Mouse (Mus musculus): ENCODE measurements around the gene Slc4a8.

Slc4a8 gene

GRCm38 (mm10) chr15:100830682-100831081 lies 69.1 kb downstream of the Slc4a8 start:
- no peak for DNase-seq (ENCODE audit: low spot score in 2 of 2)

GRCm38 (mm10) chr15:100832144-100832543 lies 70.6 kb downstream of the Slc4a8 start:
- no peak for DNase-seq (ENCODE audit: low spot score in 2 of 2)

- no peak for DNase-seq (ENCODE audit: low spot score in 2 of 2)
These were observed 71.2 kb downstream of the Slc4a8 start for GRCm38 (mm10) chr15:100832784-100833183.

- DNase-seq (ENCODE audit: low spot score in 2 of 2) = no peak
These were observed 75.2 kb downstream of the Slc4a8 start for GRCm38 (mm10) chr15:100836729-100837128.

GRCm38 (mm10) chr15:100838607-100839207 lies 77.2 kb downstream of the Slc4a8 start:
- DNase-seq (ENCODE audit: low spot score in 2 of 2) = peak in 1 of 2 experiments; percentile 59

- DNase-seq (ENCODE audit: low spot score in 2 of 2) = no peak
These were observed 82.8 kb downstream of the Slc4a8 start for GRCm38 (mm10) chr15:100844336-100844735.

GRCm38 (mm10) chr15:100845049-100845879 lies 83.7 kb downstream of the Slc4a8 start:
- no peak for DNase-seq (ENCODE audit: low spot score in 2 of 2)

GRCm38 (mm10) chr15:100847193-100847592 lies 85.6 kb downstream of the Slc4a8 start:
- no peak for DNase-seq (ENCODE audit: low spot score in 2 of 2)

- no peak for DNase-seq (ENCODE audit: low spot score in 2 of 2)
These were observed 96.0 kb downstream of the Slc4a8 start for GRCm38 (mm10) chr15:100857586-100857985.

GRCm38 (mm10) chr15:100860856-100861255 lies 99.3 kb downstream of the Slc4a8 start:
- no peak for DNase-seq (ENCODE audit: low spot score in 2 of 2)

- DNase-seq (ENCODE audit: low spot score in 2 of 2) = no peak
These were observed 104.0 kb downstream of the Slc4a8 start for GRCm38 (mm10) chr15:100865556-100865955.

GRCm38 (mm10) chr15:100869558-100869957 lies 108.0 kb downstream of the Slc4a8 start, which contains the start of gene Scn8a:
TSS of gene Scn8a (plus strand) at chr15:100869858.
- no peak for DNase-seq (ENCODE audit: low spot score in 2 of 2)

- peak; percentile 57 to 70 for DNase-seq (ENCODE audit: low spot score in 2 of 2)
These were observed 108.6 kb downstream of the Slc4a8 start for GRCm38 (mm10) chr15:100870001-100870774.

- peak in 1 of 2 experiments; percentile 70 for DNase-seq (ENCODE audit: low spot score in 2 of 2)
These were observed 109.2 kb downstream of the Slc4a8 start for GRCm38 (mm10) chr15:100870775-100871106.

- DNase-seq (ENCODE audit: low spot score in 2 of 2) = no peak
These were observed 109.8 kb downstream of the Slc4a8 start for GRCm38 (mm10) chr15:100871107-100872011.

- DNase-seq (ENCODE audit: low spot score in 2 of 2) = peak in 1 of 2 experiments; percentile 44
These were observed 111.6 kb downstream of the Slc4a8 start for GRCm38 (mm10) chr15:100873155-100873554.
